Mouse (Mus musculus) cerebellum, adult 11-12 months (tissue): ENCODE measurements around the gene Susd3.
A peak's percentile ranks its signal among the peaks of the same experiment; 100 is the strongest.

Experiments
- DNase-seq: peaks from one replicate; pipeline ENCODE4 v3.0.0; 2022

Susd3 gene

GRCm38 (mm10) chr13:49183161-49183560, 65.3 kb downstream of the Susd3 start:
- no peak for DNase-seq

- DNase-seq, result peak; percentile 88
Observed at GRCm38 (mm10) chr13:49181411-49181984, 67.0 kb downstream of the Susd3 start.

- no peak for DNase-seq
Observed at GRCm38 (mm10) chr13:49180691-49181090, 67.8 kb downstream of the Susd3 start.
